Mouse (Mus musculus) left cerebral cortex, adult 2 months (tissue): Measurements from ENCODE around the gene Lgals7. TPM values are rescaled to one million over a fixed set of nuclear protein-coding genes. Genes with fewer than 3 reads are reported as not detected.

Experiments used
- DNase-seq, 2 experiments: peaks; one replicate each; pipeline ENCODE4 v3.0.0; 2021 to 2022; ENCODE audit warnings: low spot score in 2 of 2, mixed read lengths in 1 of 2; ENCODE audit errors: extremely low spot score in 1 of 2
- H3K27ac ChIP-seq: fragments of 200-600 bp; 2 replicates; pipeline ENCODE4 v1.8.1; 2022
- H3K4me3 ChIP-seq: fragments of 200-600 bp; 2 replicates; pipeline ENCODE4 v1.8.1; 2022
- CTCF ChIP-seq: fragments of 200-600 bp; IDR thresholded peaks from 2 replicates; pipeline ENCODE4 v1.8.1; 2022; ENCODE audit warnings: antibody characterized with exemption, mild to moderate bottlenecking, moderate library complexity
- intact Hi-C: fragments of 180-260 bp; cut with DNase I; formaldehyde crosslinking; loops from one replicate; pipeline ENCODE4 v1.15.1; 2025
- total RNA-seq, 2 experiments: library from RNA; stranded (reverse); gene quantifications; 2 replicates each; pipeline ENCODE4 v1.2.3; 2021

The Lgals7 gene
- total RNA-seq, 2 experiments from 2014 or later: 0.49 TPM; not detected in 1

- Histone ChIP-seq H3K4me3 (no peak overlapping the region), H3K27ac (peak overlapping the region; percentile 69)
- TF ChIP-seq CTCF: no peak
- intact Hi-C loops: loop anchor here (1.0 kb wide), 1 partner anchor 8 kb away; no protein-coding TSS in a partner anchor
- peak; percentile 46 to 63 for DNase-seq
These were observed 42.3 kb upstream of the Lgals7 start for GRCm38 (mm10) chr7:28821261-28821831.

- TF ChIP-seq CTCF: no peak
- intact Hi-C loops: no loop called here
- Histone ChIP-seq H3K4me3 (no peak overlapping the region), H3K27ac (no peak overlapping the region; the same call in 1 of the 2 replicates)
- no peak for DNase-seq
These were observed 41.1 kb upstream of the Lgals7 start for GRCm38 (mm10) chr7:28822556-28822955.

DNA sequence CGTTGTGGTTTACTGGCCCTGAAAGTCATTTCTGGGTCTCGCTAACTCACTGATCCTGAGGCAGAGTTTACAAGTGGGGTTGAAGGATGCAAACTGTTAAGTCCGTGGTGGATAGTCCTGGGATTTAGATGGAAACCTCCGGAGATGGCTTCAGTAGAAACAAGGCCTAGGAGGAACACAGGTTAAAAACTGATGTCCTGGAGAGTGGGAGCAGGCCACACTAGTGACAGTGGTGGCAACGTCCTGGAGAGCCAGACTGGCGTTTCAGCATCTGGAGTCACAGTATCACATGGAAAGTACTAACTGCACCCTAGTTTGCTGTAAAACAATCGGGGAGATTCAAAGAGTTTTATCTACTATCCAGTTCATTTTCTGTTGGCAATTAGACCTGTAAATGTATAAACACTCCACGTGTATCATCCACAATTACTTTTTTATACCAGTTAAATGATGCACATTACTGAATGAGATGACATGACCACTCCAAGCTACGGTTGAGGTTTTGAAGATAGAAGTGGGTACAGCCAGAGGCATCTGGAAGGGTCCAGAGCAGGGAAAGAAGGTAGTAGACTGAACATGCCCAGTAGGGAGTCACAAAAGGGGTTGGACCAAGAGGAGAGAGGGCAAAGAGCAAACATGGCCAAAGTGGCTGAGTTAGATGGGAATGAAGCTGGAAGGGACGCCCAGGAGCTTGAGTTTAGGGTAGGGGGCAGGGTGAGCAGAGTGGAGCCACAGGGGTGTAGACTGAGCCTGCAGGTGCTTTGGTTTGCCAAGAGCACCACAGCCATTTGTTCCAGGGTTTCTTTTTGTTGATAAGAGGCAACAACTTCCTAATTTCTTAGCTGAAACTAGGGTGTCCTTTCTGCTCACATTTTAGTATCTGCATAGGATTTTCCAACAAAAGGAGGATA lies 40.4 kb upstream of the Lgals7 start:
- no peak for TF ChIP-seq CTCF
- Histone ChIP-seq H3K4me3 (no peak overlapping the region), H3K27ac (peak overlapping the region; percentile 24; the same call in 1 of the 2 replicates)
- no peak for DNase-seq
- intact Hi-C loops: no loop called here

DNA sequence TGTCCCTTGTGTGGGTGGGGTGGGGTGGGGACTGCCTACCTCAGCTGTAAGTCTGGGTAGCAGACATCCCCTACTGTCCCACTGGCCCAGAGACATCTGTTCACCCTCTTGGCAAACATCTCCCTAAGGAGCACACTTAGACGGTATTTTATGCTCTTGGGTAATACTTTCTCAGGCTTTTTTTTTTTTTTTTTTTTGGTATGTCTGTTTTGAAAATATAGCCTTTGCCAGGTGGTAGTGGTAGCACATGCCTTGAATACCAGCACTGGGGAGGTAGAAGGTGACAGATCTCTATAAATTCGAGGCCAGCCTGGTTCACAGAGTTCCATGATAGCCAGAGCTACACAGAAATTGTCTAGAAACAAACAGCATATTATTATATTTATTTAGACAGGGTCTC lies 39.7 kb upstream of the Lgals7 start:
- H3K4me3 ChIP-seq: no peak overlapping the region
- intact Hi-C loops: loop anchor here (2.0 kb wide), 2 partner anchors 43 to 79 kb away; no protein-coding TSS in a partner anchor
- H3K27ac ChIP-seq: peak overlapping the region; percentile 88

DNA sequence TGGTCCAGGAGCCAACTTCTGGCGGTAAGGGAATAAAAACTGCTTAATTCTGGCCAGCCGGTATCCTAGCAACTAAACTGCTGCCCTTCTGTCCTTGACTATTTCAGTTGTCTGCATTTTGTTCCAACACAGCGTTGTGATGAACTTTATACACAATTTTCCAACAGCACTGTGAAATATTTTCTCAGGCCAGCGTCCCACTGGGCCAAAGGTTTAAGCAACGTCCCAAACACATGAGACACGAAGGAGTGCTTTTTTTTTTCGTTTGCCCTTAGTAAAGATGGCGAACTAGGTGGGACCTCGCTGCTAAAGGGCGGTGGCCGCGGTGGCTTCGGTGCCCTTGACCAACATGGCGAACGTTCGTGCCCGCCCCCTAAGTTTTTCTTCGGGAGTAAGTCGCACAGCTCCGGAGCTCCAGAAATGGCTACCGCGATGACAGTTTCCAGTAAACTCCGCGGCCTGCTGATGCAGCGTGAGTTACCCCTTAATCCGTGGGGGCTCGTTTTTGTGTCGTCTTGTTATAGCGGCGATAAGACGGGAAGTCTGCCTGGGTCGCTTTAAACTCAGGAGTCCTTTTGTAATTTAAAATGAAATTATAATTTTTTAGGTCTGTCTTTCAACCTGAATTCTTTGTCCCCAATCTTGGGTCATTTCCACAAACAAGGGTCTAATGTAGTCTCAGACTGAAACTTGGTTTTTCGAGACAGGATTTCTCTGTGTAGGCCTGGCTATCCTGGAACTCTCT lies 38.5 kb upstream of the Lgals7 start, which contains the start of gene Ech1:
Ech1 (plus strand) TSS at position 277 of the 745 bp plus-strand sequence.
- intact Hi-C loops: loop anchor here (1.0 to 5.0 kb wide), 4 partner anchors 15 to 137 kb away; partner anchors contain the start of gene Actn4
- peak; percentile 83 to 90 for DNase-seq
- Histone ChIP-seq H3K4me3 (peak within 1 kb of the TSS; percentile 54), H3K27ac (peak within 1 kb of the TSS; percentile 88)
- TF ChIP-seq CTCF: no peak

More for the DNA sequence above, 39.7 kb upstream of the Lgals7 start:
- DNase-seq: no peak
- TF ChIP-seq CTCF: no peak

DNA sequence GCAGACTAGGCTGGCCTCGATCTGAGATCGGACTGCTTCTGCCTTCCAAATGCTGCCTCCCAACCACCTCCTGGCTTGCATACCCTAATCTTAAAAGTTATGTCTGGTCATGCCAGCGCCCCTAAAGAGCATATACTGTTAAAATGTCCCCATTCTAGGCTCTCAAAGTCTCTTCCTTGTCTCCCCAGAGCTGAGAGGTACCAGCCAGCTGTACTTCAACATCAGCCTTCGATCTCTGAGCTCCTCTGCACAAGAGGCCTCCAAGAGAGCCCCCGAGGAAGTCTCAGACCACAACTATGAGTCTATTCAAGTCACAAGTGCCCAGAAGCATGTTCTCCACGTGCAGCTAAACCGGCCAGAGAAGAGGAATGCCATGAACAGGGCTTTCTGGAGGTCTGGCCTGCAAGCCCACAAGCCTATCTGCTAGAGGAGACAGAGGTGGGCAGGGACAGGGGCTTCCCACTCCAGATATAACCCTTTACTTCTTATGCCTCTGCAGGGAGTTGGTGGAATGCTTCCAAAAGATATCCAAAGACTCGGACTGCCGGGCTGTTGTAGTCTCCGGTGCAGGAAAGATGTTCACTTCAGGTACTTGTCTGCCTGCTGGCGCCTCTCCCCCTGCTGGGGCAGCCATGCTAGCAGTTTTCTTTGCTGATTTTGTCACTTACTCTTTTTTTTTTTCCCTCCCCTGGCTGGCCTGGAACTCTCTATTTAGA lies 37.8 kb upstream of the Lgals7 start:
- intact Hi-C loops: loop anchor here (1.0 to 5.0 kb wide), 4 partner anchors 16 to 136 kb away; partner anchors contain the start of gene Actn4
- DNase-seq: no peak

GRCm38 (mm10) chr7:28826402-28826772 lies 37.3 kb upstream of the Lgals7 start:
- H3K4me3 ChIP-seq: no peak overlapping the region
- intact Hi-C loops: loop anchor here (5.0 kb wide), 1 partner anchor 136 kb away; the partner anchor contains the start of gene Actn4
- no peak for DNase-seq
- TF ChIP-seq CTCF: no peak
- H3K27ac ChIP-seq: peak overlapping the region; percentile 88; the same call in 1 of the 2 replicates

More for the DNA sequence above, 37.8 kb upstream of the Lgals7 start:
- peak overlapping the region; percentile 54 for H3K4me3 ChIP-seq
- peak overlapping the region; percentile 88 for H3K27ac ChIP-seq
- peak; percentile 4 for TF ChIP-seq CTCF

DNA sequence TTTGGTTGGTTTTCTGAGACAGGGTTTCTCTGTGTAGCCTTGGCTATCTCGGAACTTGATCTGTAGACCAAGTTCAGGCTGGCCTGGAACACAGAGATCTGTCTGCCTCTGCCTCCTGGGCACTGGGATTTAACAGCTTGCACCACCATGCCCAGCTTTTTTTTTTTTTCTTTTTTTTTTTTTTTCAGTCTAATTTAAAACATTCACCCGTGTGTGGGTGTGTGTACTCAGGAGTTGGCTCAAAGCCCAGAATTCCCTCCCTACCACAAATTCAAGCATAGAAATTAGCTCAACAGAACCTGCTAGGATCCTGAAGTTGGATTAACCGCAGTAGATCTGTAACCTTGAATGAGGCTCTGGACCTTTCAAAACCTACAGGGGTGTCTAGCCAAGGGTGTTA lies 36.3 kb upstream of the Lgals7 start:
- DNase-seq: peak; percentile 43 to 65
- intact Hi-C loops: loop anchor here (1.0 to 5.0 kb wide), 2 partner anchors 13 to 135 kb away; partner anchors contain the start of gene Actn4
- TF ChIP-seq CTCF: no peak
- no peak overlapping the region for H3K27ac ChIP-seq
- no peak overlapping the region for H3K4me3 ChIP-seq

GRCm38 (mm10) chr7:28829821-28830220 lies 33.8 kb upstream of the Lgals7 start:
- intact Hi-C loops: loop anchor here (5.0 kb wide), 1 partner anchor 132 kb away; the partner anchor contains the start of gene Actn4
- no peak overlapping the region for H3K27ac ChIP-seq
- TF ChIP-seq CTCF: no peak
- DNase-seq: no peak
- H3K4me3 ChIP-seq: no peak overlapping the region

- intact Hi-C loops: no loop called here
- Histone ChIP-seq H3K4me3 (no peak overlapping the region), H3K27ac (peak overlapping the region; percentile 15; the same call in 1 of the 2 replicates)
- no peak for TF ChIP-seq CTCF
- DNase-seq: no peak
These were observed 32.7 kb upstream of the Lgals7 start for GRCm38 (mm10) chr7:28830981-28831380.
